Mouse (Mus musculus): ENCODE data around the gene Micall2. TPM values are rescaled to one million over a fixed set of nuclear protein-coding genes. Genes with fewer than 3 reads are reported as not detected.
"Not testable (repeated sequence)": the region's sequence is repeated elsewhere in the genome, so short reads cannot be mapped to it uniquely, and the experiment has no call there.

The Micall2 gene
- polyA plus RNA-seq, 1 experiment from 2014 or later: 8.4 TPM

GRCm38 (mm10) chr5:139749413-139750125 is 13.4 kb upstream of the Micall2 start:
- Histone ChIP-seq H3K27me3 (no peaks in the 10 kb centered on the region), H3K4me3 (no peak overlapping the region), H3K9ac (no peak overlapping the region), H3K9me3 (no peaks in the 10 kb centered on the region), H3K4me2 (replicated peaks) (no peak overlapping the region), H3K4me1 (no peaks in the 10 kb centered on the region), H3K36me3 (peaks cover 46% of the 10 kb centered on the region), H3K27ac (no peak overlapping the region)
- 84% methylated on average over 16 of the region's 16 CpGs for WGBS
- no peak for ATAC-seq (ENCODE audit: insufficient number of reproducible peaks, insufficient read depth, low FRiP score, low TSS enrichment)

GRCm38 (mm10) chr5:139745771-139746170 is 9.6 kb upstream of the Micall2 start:
- H3K27ac ChIP-seq: no peak overlapping the region
- H3K9me3 ChIP-seq: no peaks in the 10 kb centered on the region
- no peaks in the 10 kb centered on the region for H3K27me3 ChIP-seq
- H3K4me1 ChIP-seq: 0 out of 2 replicates have a peak, but pooled peaks cover 4% of the 10 kb centered on the region
- H3K4me2 ChIP-seq (replicated peaks): no peak overlapping the region
- no peak overlapping the region for H3K9ac ChIP-seq
- 6% methylated on average over 3 of the region's 3 CpGs for WGBS
- H3K36me3 ChIP-seq: 0 out of 2 replicates have a peak, but pooled peaks cover 8% of the 10 kb centered on the region
- H3K4me3 ChIP-seq: no peak overlapping the region
- peak; percentile 69; the same call in 1 of the 2 replicates for ATAC-seq (ENCODE audit: insufficient number of reproducible peaks, insufficient read depth, low FRiP score, low TSS enrichment)

GRCm38 (mm10) chr5:139742640-139743039 is 6.5 kb upstream of the Micall2 start:
- H3K36me3 ChIP-seq; H3K4me1 ChIP-seq; H3K4me3 ChIP-seq; H3K9ac ChIP-seq; ATAC-seq (ENCODE audit: insufficient number of reproducible peaks, insufficient read depth, low FRiP score, low TSS enrichment); H3K9me3 ChIP-seq; H3K4me2 ChIP-seq (replicated peaks); H3K27me3 ChIP-seq; H3K27ac ChIP-seq: not testable (repeated sequence)
- WGBS: 55% methylated on average over 3 of the region's 3 CpGs

GRCm38 (mm10) chr5:139738592-139739315 is 2.6 kb upstream of the Micall2 start:
- Histone ChIP-seq H3K4me2 (replicated peaks) (no peak overlapping the region), H3K27ac (no peak overlapping the region), H3K36me3 (no peaks in the 10 kb centered on the region), H3K9ac (no peak overlapping the region), H3K4me1 (peaks cover 21% of the 10 kb centered on the region), H3K4me3 (no peak overlapping the region), H3K9me3 (no peaks in the 10 kb centered on the region), H3K27me3 (no peaks in the 10 kb centered on the region)
- ATAC-seq (ENCODE audit: insufficient number of reproducible peaks, insufficient read depth, low FRiP score, low TSS enrichment): no peak
- WGBS: 76% methylated on average over 7 of the region's 7 CpGs

GRCm38 (mm10) chr5:139737841-139738591 is 1.9 kb upstream of the Micall2 start:
- Histone ChIP-seq H3K27ac (no peak overlapping the region), H3K4me3 (no peak overlapping the region), H3K27me3 (no peaks in the 10 kb centered on the region), H3K4me1 (peaks cover 25% of the 10 kb centered on the region), H3K9me3 (no peaks in the 10 kb centered on the region), H3K4me2 (replicated peaks) (no peak overlapping the region), H3K9ac (no peak overlapping the region), H3K36me3 (no peaks in the 10 kb centered on the region)
- 79% methylated on average over 14 of the region's 14 CpGs for WGBS
- ATAC-seq (ENCODE audit: insufficient number of reproducible peaks, insufficient read depth, low FRiP score, low TSS enrichment): no peak

GRCm38 (mm10) chr5:139736504-139736940 is 386 bp upstream of the Micall2 start:
- Histone ChIP-seq H3K27ac (peak overlapping the region; percentile 69), H3K4me3 (peak overlapping the region; percentile 51), H3K4me2 (replicated peaks) (peak overlapping the region; percentile 95), H3K9ac (no peak overlapping the region), H3K9me3 (no peaks in the 10 kb centered on the region), H3K27me3 (no peaks in the 10 kb centered on the region), H3K4me1 (peaks cover 32% of the 10 kb centered on the region), H3K36me3 (no peaks in the 10 kb centered on the region)
- WGBS: 12% methylated on average over 10 of the region's 10 CpGs
- ATAC-seq (ENCODE audit: insufficient number of reproducible peaks, insufficient read depth, low FRiP score, low TSS enrichment): peak; percentile 58

GRCm38 (mm10) chr5:139734746-139735145 is 1.4 kb downstream of the Micall2 start:
- Histone ChIP-seq H3K27ac (no peak overlapping the region), H3K4me2 (replicated peaks) (peak overlapping the region; percentile 95), H3K4me3 (no peak overlapping the region), H3K9ac (no peak overlapping the region), H3K36me3 (no peaks in the 10 kb centered on the region), H3K4me1 (peaks cover 50% of the 10 kb centered on the region), H3K27me3 (no peaks in the 10 kb centered on the region), H3K9me3 (no peaks in the 10 kb centered on the region)
- ATAC-seq (ENCODE audit: insufficient number of reproducible peaks, insufficient read depth, low FRiP score, low TSS enrichment): no peak
- WGBS: 85% methylated on average over 7 of the region's 7 CpGs

- no peaks in the 10 kb centered on the region for H3K9me3 ChIP-seq
- no peak overlapping the region for H3K4me3 ChIP-seq
- ATAC-seq (ENCODE audit: insufficient number of reproducible peaks, insufficient read depth, low FRiP score, low TSS enrichment): no peak
- H3K4me2 ChIP-seq (replicated peaks): no peak overlapping the region
- H3K27ac ChIP-seq: no peak overlapping the region
- H3K27me3 ChIP-seq: no peaks in the 10 kb centered on the region
- H3K36me3 ChIP-seq: no peaks in the 10 kb centered on the region
- peaks cover 52% of the 10 kb centered on the region for H3K4me1 ChIP-seq
- H3K9ac ChIP-seq: no peak overlapping the region
- WGBS: 82% methylated on average over 3 of the region's 3 CpGs
Measured at GRCm38 (mm10) chr5:139734016-139734415, 2.1 kb downstream of the Micall2 start.

GRCm38 (mm10) chr5:139732634-139733107 is 3.5 kb downstream of the Micall2 start:
- no peak overlapping the region for H3K4me3 ChIP-seq
- ATAC-seq (ENCODE audit: insufficient number of reproducible peaks, insufficient read depth, low FRiP score, low TSS enrichment): no peak
- H3K4me1 ChIP-seq: peaks cover 58% of the 10 kb centered on the region
- no peaks in the 10 kb centered on the region for H3K9me3 ChIP-seq
- no peaks in the 10 kb centered on the region for H3K36me3 ChIP-seq
- WGBS: 66% methylated on average over 11 of the region's 11 CpGs
- H3K4me2 ChIP-seq (replicated peaks): no peak overlapping the region
- 0 out of 2 replicates have a peak overlapping the region, but pooled peaks have one; percentile 21 for H3K9ac ChIP-seq
- H3K27me3 ChIP-seq: no peaks in the 10 kb centered on the region
- H3K27ac ChIP-seq: peak overlapping the region; percentile 55; the same call in 1 of the 2 replicates

GRCm38 (mm10) chr5:139730712-139731486 is 5.2 kb downstream of the Micall2 start:
- WGBS: 23% methylated on average over 8 of the region's 8 CpGs
- Histone ChIP-seq H3K4me1 (peaks cover 53% of the 10 kb centered on the region), H3K27me3 (no peaks in the 10 kb centered on the region), H3K9ac (no peak overlapping the region; the same call in 1 of the 2 replicates), H3K4me2 (replicated peaks) (peak overlapping the region; percentile 23), H3K4me3 (no peak overlapping the region), H3K27ac (peak overlapping the region; percentile 92), H3K9me3 (no peaks in the 10 kb centered on the region), H3K36me3 (no peaks in the 10 kb centered on the region)
- ATAC-seq (ENCODE audit: insufficient number of reproducible peaks, insufficient read depth, low FRiP score, low TSS enrichment): no peak; the same call in 1 of the 2 replicates

- Histone ChIP-seq H3K27ac (no peak overlapping the region), H3K9me3 (no peaks in the 10 kb centered on the region), H3K4me1 (peaks cover 42% of the 10 kb centered on the region), H3K27me3 (no peaks in the 10 kb centered on the region), H3K4me2 (replicated peaks) (no peak overlapping the region), H3K4me3 (no peak overlapping the region), H3K36me3 (no peaks in the 10 kb centered on the region), H3K9ac (no peak overlapping the region)
- ATAC-seq (ENCODE audit: insufficient number of reproducible peaks, insufficient read depth, low FRiP score, low TSS enrichment): no peak
- WGBS: 88% methylated on average over 11 of the region's 11 CpGs
Measured at GRCm38 (mm10) chr5:139727261-139727660, 8.9 kb downstream of the Micall2 start.

Measured in embryonic facial prominence, embryonic 12.5 days (tissue).